Mouse (Mus musculus): ENCODE results near the gene Med27.

Gene Med27
- long read RNA-seq, experiment 1, transcript Med27-201 (8 exons, 1,254 nt) = major isoform, 22 of 26 reads
- long read RNA-seq, experiment 1, partial matches to known transcripts = 3 of 26 reads
- long read RNA-seq, experiment 1, other reads (novel, unspliced or antisense) = 1 of 26 reads
- long read RNA-seq, experiment 2, transcript Med27-201 (8 exons, 1,254 nt) = major isoform, 30 of 37 reads
- long read RNA-seq, experiment 2, partial matches to known transcripts = 3 of 37 reads
- long read RNA-seq, experiment 2, other reads (novel, unspliced or antisense) = 2 of 37 reads

DNA sequence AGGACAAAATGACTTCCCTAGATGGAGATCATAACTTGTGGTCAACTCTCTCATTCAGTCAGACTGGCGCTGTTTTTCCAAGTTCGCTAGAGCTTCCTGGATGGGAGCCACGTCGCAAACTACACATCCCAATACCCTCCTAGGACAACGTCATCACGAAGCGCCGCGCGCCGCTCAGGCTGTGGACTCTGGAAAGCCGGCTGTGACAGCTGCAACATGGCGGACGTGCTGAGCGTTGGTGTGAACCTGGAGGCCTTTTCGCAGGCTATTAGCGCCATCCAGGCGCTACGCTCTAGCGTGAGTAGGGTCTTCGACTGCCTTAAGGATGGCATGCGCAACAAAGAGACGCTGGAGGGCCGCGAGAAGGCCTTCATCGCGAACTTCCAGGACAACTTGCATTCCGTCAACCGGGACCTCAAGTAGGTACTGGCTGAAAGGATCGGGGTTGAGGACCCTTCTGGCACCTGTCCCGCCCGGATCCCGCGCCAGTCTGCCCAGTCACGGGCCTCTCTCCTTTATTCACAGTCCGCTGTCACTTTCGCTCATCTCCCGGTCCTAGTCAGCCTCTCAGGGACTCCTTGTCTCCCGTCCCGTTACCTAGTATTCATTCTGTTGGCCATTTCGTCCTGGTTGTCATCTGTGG lies at the start of gene Med27:
Gene Med27 (plus strand): TSS at position 191 of the 643 bp plus-strand sequence.
- intact Hi-C loops (cut with DNase I) = no loop called here

DNA sequence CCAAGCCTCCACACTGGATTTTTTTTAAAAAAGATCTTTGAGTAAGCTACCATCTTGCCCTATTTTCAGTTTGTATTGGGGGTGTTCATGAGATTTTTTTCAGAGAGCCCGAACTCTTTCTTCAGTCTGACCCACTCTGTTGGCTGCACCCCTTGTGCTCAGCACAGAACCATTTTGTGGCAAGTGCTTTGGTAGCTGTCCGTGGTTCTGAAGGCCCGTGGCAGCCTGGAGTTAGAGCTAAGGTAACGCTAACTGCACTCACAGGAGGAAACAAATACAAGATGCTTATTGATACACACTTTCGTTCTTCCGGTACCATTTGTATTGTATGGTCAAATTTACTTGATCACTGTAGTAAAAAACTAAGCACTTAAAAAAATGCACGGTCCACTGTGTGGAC lies 36.7 kb upstream of the Med27 start:
- intact Hi-C loops (cut with DNase I) = no loop called here

DNA sequence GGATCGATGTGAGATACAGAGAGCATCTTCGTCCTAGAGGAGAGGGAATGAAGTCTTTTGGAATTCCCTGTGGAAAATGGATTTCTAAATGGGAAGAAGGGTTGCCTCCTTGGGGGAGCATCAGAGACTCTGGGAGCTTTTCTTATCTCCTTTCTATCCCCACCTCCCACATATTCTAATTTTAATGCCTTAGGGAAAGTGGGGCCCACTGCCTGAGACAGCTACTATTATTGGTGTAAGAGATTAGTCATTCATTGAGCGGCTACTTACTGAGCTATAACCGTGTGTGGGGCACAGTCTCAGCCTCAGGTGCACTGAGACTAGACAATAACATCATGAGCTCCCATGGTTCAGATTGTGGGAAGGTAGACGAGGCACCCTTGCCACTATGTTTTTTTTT lies 34.6 kb upstream of the Med27 start:
- intact Hi-C loops (cut with DNase I) = no loop called here

DNA sequence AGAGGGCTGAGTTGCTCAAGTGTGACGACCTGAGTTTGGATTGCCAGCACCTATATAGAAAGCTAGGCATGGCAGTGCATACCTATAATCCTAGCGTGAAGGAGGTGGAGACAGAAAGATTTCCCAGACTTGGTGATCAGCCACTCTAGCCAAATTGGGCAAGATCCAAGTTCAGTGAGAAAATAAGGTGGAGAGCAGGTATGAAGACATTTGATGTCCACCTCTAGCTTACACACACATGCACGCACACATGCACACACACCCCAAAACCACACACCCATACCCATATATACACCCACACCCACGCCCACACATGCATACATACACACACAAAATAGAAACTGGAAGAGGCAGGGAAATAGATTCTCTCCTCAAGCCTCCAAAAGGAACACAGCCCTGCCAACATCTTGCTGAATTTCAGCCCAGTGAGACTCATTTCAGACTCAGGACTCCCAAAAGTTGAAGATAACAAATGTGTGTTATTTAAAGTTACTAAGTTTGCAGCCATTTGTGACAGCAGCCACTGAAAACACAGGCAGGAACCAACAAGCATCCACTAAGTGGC lies 28.6 kb upstream of the Med27 start:
- intact Hi-C loops (cut with DNase I) = no loop called here

DNA sequence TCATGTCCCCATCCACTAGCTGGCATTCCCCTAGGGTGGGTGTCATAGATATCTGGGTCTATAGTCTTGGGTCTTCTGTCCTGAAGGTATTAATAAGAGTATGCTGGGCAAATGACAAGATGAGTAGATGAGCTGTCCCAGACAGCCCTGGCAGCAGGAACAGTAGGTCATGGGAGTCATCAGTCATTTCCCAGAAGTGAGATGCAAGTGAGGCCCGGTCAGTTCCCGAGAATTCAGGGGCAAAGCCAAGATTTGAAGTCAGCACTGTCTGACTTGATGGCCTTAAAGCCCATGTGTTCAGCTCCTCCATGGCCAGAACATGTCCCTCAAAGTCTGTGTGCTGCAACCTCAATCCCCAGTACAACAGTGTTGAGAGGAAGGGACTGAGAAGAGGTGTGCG lies 28.0 kb upstream of the Med27 start:
- intact Hi-C loops (cut with DNase I) = no loop called here

DNA sequence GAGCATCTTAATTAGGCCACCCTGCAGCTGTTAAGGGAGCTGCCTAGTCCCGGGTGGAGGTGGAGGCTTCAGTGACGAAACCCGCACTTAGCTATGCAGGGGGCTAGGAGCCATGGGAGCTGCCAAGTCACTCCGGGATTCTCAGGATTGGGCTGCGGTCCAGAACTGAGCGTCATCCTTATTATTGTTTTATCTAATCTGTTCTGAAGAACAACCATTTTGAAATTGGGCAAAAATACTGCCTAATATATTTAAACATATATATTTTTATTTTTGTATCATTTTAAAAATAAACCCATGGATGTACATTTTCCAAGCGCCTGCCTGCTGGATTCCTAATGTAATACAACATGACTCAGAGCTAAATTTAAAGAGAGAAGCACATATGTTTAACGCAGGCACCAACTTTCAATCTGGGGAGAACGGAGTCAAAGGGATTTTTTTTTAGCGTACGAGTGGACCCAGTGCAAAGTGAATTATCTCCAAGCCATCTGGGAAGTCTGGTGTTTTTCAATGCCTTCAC lies 26.3 kb upstream of the Med27 start:
- intact Hi-C loops (cut with DNase I) = no loop called here

DNA sequence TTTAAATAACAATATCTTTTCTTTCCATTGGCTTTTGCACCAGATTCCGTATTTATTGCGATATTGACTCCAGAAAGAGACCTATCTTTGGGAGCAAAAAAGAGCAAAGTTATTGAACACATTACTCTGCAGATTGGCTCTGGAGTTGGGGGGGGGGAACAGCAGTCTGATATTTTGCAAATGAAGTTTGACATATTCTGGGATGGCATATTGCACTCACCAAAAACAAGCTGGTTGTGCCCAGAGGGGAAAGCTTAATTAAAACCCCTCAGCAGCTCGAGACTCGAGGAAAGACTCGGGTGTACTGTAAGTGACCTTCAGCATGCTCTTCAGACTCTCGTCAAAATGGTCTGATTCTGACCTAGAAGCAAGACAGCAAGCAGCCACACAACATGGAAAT lies 25.8 kb upstream of the Med27 start:
- intact Hi-C loops (cut with DNase I) = no loop called here

DNA sequence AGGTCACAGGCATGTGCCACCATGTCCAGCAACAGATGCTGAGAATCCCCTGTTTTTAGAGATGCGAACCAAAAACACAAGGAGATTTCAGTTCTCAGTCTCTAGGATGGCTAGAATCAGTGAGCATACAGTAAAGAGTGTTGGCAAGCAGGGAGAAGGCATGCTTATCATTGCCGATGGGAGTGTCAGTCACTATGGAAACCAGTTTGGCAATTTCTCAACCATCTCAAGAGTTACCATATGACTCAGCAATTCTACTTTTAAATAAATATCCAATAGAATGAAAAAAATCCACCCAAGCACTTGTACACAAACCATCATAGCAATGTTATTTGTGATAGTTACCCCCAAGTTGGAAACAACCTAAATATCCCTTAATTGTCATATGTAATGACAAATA lies 22.2 kb upstream of the Med27 start:
- intact Hi-C loops (cut with DNase I) = no loop called here

DNA sequence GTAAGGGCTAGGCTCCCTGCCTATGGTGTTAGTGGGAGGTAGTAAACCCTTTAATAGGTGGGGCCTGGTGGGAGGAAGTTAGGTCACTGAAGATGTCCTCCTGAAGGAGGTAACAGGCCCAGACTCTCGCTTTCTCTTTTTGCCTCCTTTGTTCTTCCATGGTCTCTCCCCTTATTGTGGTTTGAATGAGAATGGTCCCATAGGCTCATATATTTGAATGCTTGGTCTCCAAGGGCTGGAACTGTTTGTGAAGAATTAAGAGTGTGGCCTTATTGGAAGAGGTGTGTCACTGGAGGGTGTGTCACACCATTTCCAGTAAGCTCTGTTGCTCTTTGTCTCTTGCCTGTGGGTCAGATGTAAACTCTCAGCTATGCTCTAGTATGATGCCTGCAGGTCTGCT lies 16.1 kb upstream of the Med27 start:
- intact Hi-C loops (cut with DNase I) = no loop called here

DNA sequence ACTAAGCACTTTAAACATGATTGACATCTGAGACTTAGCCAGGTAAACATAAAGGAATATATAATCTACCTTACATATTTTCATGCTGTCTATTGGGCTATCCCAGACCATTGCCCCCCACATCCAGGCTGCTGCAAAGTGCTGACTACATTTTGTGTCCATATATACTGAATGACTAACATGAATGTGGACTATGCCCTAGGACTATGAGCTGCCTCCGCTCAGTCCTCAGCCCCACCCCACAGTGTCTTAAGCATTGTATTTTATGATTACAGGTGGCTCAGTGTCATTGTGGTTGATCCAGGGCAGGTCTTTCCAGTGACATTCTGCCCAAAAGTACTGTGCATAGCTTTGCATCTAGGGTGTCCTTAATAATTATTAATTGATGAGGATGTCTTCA lies 8.2 kb upstream of the Med27 start:
- intact Hi-C loops (cut with DNase I) = no loop called here

DNA sequence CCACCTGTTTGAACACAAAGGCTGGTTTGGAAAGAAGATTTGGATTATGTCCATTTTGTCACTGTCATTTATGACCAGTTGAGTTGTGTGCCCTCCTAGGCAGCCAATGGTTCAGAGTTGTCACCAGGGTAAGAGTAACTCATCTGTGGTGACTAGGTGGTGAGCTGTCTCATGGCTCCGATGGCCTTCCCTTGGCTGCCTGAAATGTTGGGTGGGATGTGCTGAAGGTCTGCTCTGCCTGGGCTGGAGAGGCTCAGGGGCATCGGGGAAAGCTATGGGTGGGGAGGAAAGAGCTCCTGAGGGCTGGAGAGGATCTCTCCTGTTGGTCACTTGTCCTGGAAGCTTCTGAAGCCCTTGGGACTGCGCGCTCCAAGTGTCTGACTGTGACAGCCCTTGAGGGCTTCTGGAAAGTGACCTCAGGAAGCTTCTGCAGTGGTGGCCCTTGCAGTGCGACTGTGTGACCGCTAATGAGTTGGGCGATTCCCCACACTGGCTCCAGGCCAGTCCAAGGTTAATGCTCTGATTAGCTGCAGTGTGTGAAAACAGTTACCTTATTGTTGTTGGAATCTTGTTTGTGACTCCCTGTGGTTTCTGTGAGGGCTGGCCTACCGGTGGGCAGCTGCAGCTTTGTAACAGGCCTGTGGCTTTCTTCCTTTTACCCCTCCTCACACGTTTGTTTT lies 12.2 kb downstream of the Med27 start:
- intact Hi-C loops (cut with DNase I) = no loop called here

DNA sequence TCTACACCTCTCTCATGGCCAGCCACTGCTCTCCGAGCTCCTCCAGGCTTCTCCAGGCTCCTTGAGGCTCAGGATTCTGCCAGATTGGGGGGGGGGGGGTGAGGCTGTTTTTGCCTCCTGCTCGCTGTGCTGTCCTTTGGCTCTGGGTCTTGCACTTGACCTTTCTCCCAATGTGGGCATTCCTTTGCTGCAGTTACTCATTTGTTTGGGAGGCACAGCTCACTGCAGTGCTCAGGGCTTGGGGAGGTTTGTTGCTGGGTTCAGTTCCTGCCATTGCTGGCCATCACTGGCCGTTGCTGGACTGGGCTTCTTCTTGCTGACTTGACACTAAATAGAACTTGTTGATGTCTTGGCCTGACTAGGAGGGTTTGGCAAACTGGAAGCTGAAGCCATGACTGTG lies 14.3 kb downstream of the Med27 start:
- intact Hi-C loops (cut with DNase I) = no loop called here

DNA sequence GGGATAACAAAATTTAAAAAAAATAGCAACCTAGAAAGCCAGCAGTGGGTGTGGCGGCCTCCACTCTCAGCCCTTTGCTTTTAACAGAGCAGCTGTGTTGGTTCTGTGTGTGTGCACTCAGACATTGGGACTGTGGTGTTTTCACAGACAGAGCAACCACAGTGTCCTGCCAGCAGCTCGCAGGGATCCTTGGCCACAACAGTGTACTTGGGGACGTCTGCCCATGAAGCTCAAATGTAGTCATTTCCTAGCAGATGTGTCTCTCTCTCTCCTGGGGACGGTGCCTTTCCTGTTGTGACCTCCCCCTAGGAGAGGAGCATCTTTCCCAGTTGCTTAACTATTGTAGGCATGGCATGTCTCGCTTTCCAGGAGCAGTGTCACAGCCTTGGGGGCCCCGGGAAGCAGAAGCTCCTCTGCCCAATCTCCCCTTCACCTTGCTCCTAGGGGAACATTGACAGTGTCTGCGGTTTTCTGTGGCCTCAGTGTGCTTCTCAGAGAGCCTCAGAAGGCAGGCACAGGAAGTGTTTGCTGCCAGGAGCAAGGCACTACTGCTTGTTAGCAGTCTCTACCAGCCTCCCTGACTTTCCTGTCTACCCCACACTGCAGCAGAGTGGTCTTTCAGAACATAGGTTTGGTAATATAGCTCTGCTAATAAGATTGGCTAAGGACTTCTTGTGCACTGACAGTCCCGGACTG lies 18.5 kb downstream of the Med27 start:
- intact Hi-C loops (cut with DNase I) = no loop called here

DNA sequence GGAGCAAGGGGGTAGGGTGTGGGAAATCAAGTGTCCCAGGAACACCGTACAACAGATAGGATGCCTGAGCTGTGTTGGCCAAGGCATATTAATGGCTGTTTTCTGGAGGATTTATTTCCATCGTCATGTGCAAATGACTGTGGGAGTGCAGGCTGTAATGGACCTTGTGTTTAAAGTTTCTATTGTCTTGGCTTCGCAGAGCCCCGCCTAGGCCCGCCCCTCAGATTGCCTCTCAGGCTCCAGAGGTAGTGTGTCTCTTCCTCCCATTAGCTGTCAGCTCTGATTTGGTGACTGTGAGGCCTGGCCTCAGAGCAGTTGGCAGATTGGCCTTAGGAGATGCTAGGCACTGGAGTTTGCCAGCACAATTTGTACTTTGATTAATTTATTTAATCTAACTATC lies 22.1 kb downstream of the Med27 start:
- intact Hi-C loops (cut with DNase I) = no loop called here

DNA sequence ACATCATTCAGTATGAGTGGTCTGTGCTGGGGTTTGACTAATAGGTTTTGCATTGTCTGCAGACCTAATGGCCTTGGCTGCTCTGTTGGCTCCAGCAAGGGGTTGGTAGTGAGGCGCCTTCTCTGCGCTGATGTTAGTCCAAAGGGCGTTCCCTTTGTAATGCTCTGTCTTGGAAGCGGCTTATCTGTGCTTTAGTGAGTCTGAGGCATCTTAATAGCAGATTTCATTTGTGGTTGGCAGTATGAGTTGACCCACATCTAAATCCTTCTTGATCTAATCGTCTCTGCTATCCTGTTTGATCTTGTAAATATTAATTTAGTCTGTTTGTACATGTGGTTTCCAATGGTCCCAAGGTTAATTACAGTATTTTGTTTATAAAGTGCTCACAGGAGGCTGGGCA lies 25.6 kb downstream of the Med27 start:
- intact Hi-C loops (cut with DNase I) = no loop called here

DNA sequence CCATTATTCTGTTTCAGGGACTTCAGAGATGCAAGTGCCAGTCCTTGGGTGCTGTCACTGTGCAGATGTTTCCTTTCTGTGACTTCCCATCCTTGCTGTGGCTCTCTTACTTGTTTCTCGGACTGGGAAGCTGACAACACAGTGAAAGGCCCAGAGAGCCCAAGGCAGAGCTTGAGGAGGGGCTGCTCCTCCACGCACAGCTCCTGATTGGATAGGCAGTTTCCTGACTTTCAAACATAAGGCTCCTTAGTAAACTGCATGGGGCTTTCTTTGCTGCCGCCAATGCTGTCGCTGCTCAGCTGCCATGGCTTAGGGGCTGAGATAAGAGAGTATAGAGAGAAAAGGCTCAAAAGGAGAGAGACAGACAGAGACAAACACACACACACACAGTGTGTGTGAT lies 35.1 kb downstream of the Med27 start:
- intact Hi-C loops (cut with DNase I) = no loop called here

DNA sequence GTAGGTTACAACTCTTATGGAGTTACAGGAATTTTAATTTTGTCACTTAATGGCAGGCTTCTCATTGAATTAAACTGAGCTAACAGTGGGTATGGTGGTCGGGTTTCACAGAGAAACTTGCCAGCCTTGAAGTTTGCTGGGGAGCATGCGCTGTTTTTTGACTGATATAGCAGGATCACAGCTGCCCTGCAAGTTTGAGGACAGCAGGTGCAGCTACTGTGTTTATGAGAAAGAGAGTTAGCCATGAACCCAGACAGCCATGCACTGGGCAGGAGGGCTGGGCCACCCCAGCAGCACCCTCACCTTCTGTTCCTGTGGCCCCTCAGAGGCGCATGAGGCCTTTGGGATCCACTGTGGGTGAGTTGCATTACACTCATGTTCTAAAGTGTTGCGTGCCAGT lies 36.0 kb downstream of the Med27 start:
- intact Hi-C loops (cut with DNase I) = no loop called here

DNA sequence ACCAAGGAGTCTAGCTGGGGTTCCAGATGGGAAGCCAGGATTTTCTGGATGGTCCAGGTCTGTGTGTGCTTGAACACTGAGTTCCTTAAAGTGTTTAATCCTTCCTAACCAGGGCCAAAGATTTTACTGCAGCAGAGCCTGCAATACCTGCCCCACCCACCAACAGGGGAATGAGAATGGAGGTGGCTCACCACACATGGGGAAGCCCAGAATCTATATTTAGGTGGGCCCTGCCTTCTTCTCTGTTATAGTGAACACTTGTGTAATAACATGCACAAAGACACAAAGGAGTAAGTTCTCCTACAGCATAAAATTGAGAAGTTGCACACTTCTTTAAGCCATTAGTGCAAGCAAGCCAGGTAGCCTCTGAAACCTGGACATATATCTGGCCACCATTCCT lies 36.5 kb downstream of the Med27 start:
- intact Hi-C loops (cut with DNase I) = no loop called here

DNA sequence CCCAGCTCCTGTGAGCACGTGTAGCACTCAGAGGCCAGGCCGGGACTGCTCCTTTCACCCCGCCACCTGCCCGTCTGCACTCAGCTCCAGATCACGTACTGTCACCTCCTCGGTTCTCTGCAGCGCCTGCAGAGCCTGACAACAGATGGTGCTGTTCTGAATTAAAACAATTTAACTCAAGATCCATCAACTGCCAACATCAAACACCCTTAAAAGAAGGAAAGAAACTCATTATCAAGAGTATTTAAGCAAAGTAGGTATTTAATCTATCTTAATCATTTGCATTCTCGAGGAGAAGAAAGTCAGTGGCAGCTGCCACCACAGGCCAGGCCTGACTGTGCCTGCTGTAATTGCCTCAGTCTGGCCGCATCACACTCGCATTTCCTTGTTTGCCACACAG lies 38.8 kb downstream of the Med27 start:
- intact Hi-C loops (cut with DNase I) = no loop called here

DNA sequence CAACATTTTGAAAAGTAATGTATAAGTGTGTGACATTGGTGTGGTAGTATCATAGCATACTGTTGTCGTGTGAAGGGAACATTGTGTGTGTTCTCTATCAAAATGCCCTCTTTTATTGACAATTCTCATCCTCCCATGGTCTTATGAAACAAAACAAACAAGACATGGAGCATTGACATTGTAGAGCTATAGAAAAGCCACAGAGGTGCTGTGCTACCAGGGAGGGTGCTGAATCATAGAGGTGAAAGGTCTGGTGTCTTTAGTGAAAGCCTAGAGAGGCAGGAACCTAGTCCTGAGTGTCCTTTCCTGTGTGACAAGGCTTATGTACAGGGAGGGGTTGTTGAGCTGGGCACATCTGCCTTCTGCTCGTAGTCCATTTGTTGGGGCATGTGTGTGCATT lies 40.6 kb downstream of the Med27 start:
- intact Hi-C loops (cut with DNase I) = no loop called here

DNA sequence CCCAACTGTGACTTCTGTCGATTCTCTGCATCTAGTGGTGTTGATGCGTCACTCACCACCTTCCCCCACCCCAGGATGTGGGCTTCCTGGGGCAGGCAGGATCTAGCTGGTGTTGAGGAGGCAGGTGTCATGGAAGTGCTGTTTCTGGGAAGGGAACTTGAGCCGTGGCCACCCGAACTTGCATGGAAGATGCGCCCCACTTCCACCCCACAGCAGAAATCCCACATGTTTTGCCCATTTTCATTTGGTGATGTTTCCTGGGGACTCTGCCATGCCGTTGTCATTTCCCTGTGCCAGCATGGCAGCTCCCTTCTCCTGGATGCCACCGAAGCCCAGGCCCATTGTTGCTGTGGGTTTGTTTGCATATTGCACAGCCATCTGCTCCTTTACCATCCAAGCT lies 42.3 kb downstream of the Med27 start:
- intact Hi-C loops (cut with DNase I) = no loop called here

DNA sequence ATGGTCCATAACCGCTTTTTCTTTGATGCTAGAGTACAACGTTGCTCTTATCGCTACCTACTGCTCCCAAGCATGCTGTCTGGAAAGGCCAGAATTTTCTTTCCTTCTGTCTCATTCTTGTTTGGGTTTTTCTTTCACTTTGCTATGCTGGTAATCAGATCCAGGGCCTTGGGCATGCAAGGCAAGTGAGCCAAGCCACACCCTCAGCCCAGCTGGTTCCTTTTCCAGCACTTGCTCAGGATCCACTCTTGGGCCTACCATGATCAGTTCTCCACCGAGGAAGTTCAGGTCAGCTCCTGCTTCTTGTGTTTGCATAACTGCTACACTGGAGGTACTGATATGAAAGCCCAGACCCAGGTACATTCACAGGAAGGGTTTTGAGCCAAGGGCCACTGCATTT lies 44.5 kb downstream of the Med27 start:
- intact Hi-C loops (cut with DNase I) = no loop called here
